Mouse (Mus musculus) CH12.LX (cell line): ENCODE results near the gene Anks1. TPM values are rescaled to one million over a fixed set of nuclear protein-coding genes. Genes with fewer than 3 reads are reported as not detected.

Source experiments
- DNase-seq: peaks from one replicate; pipeline ENCODE4 v3.0.0-alpha.2; 2013; ENCODE audit errors: extremely low read depth
- H3K27ac ChIP-seq: 2 replicates; pipeline ENCODE4 v1.5.1; 2012; ENCODE audit warnings: low read depth, mild to moderate bottlenecking, control low read depth, moderate library complexity; ENCODE audit not compliant: insufficient read depth
- H3K27me3 ChIP-seq: replicated peaks from 2 replicates; pipeline ENCODE3; 2012; ENCODE audit warnings: inconsistent platforms
- H3K36me3 ChIP-seq, 2 experiments: replicated peaks in 1 of 2; 2 replicates each; pipeline versions ENCODE3 to v1.6.1; 2012; ENCODE audit warnings: inconsistent platforms in 1 of 2, low read length in 1 of 2, mild to moderate bottlenecking in 1 of 2, mixed read lengths in 1 of 2, moderate library complexity in 1 of 2; ENCODE audit not compliant: control insufficient read depth in 1 of 2, insufficient read depth in 1 of 2
- H3K4me1 ChIP-seq, 2 experiments: 2 replicates each; pipeline ENCODE4 v1.6.1; 2012; ENCODE audit warnings: inconsistent platforms in 1 of 2, moderate library complexity in 1 of 2; ENCODE audit not compliant: insufficient read depth in 2 of 2, control insufficient read depth in 1 of 2
- H3K4me2 ChIP-seq: 2 replicates; pipeline ENCODE4 v1.6.1; 2012; ENCODE audit warnings: low read depth, mild to moderate bottlenecking, control low read depth; ENCODE audit not compliant: poor library complexity, insufficient read depth, severe bottlenecking
- H3K4me3 ChIP-seq, 3 experiments: fragments of 150-350 bp in 1 of 3; sonication (generic) in 1 of 3; replicated peaks in 1 of 3; 2 replicates each; pipeline versions ENCODE3 to v1.5.1; 2011 to 2012; ENCODE audit warnings: low read depth in 2 of 3, low read length in 2 of 3, mild to moderate bottlenecking in 2 of 3, moderate library complexity in 2 of 3, control low read depth in 1 of 3, improper control_type of control experiment in 1 of 3, inconsistent platforms in 1 of 3, mixed read lengths in 1 of 3; ENCODE audit not compliant: poor library complexity in 1 of 3
- H3K79me2 ChIP-seq: replicated peaks from 2 replicates; pipeline ENCODE4 v1.6.1; 2012; ENCODE audit warnings: mild to moderate bottlenecking, moderate library complexity; ENCODE audit not compliant: control insufficient read depth, poor library complexity, insufficient read depth, severe bottlenecking; ENCODE audit errors: extremely low read depth
- H3K9ac ChIP-seq: 2 replicates; pipeline ENCODE4 v1.6.1; 2012; ENCODE audit warnings: low read depth, mild to moderate bottlenecking, control low read depth, moderate library complexity; ENCODE audit not compliant: insufficient read depth
- H3K9me3 ChIP-seq: replicated peaks from 2 replicates; pipeline ENCODE3; 2012; ENCODE audit warnings: low read length, inconsistent platforms, mixed read lengths
- CHD1 ChIP-seq: IDR thresholded peaks from 2 replicates; pipeline ENCODE4 v1.6.1; 2012; ENCODE audit warnings: low read depth, low read length, improper control_type of control experiment, inconsistent platforms
- CTCF ChIP-seq, 2 experiments: IDR thresholded peaks in 1 of 2; conservative IDR thresholded peaks in 1 of 2; 2 replicates each; pipeline ENCODE4 v1.5.1; 2011 to 2012; ENCODE audit warnings: low read depth in 2 of 2, low read length in 2 of 2, improper control_type of control experiment in 1 of 2, inconsistent platforms in 1 of 2, mild to moderate bottlenecking in 1 of 2, moderate library complexity in 1 of 2
- E2F4 ChIP-seq: IDR thresholded peaks from 2 replicates; pipeline ENCODE4 v1.6.1; 2011; ENCODE audit warnings: low read depth, low read length, improper control_type of control experiment; ENCODE audit not compliant: insufficient replicate concordance
- ELF1 ChIP-seq: IDR thresholded peaks from 2 replicates; pipeline ENCODE4 v1.6.1; 2014; ENCODE audit warnings: low read depth, mild to moderate bottlenecking, inconsistent platforms, low read length, improper control_type of control experiment
- EP300 ChIP-seq: IDR thresholded peaks from 2 replicates; pipeline ENCODE4 v1.6.1; 2011; ENCODE audit warnings: low read length, improper control_type of control experiment
- ETS1 ChIP-seq: conservative IDR thresholded peaks from 2 replicates; pipeline ENCODE4 v1.6.1; 2012; ENCODE audit warnings: low read depth, mild to moderate bottlenecking, inconsistent platforms, low read length, improper control_type of control experiment, moderate library complexity
- HCFC1 ChIP-seq: IDR thresholded peaks from 2 replicates; pipeline ENCODE4 v1.6.1; 2012; ENCODE audit warnings: low read depth, mild to moderate bottlenecking, inconsistent platforms, low read length, improper control_type of control experiment
- IRF4 ChIP-seq: IDR thresholded peaks from 2 replicates; pipeline ENCODE4 v1.6.1; 2014; ENCODE audit warnings: low read depth, mild to moderate bottlenecking, inconsistent platforms, low read length, improper control_type of control experiment
- JUN ChIP-seq: IDR thresholded peaks from 2 replicates; pipeline ENCODE4 v1.6.1; 2011; ENCODE audit warnings: low read depth, mild to moderate bottlenecking, low read length, improper control_type of control experiment, moderate library complexity; ENCODE audit not compliant: insufficient read depth
- JUND ChIP-seq: conservative IDR thresholded peaks from 2 replicates; pipeline ENCODE4 v1.6.1; 2011; ENCODE audit warnings: low read depth, low read length, improper control_type of control experiment
- MAFK ChIP-seq: IDR thresholded peaks from 2 replicates; pipeline ENCODE4 v1.6.1; 2011; ENCODE audit warnings: low read length, improper control_type of control experiment; ENCODE audit not compliant: insufficient replicate concordance
- MAX ChIP-seq: IDR thresholded peaks from 2 replicates; pipeline ENCODE4 v1.6.1; 2011; ENCODE audit warnings: low read length, improper control_type of control experiment
- MAZ ChIP-seq: IDR thresholded peaks from 2 replicates; pipeline ENCODE4 v1.6.1; 2012; ENCODE audit warnings: low read depth, mild to moderate bottlenecking, inconsistent platforms, low read length, improper control_type of control experiment, moderate library complexity
- MXI1 ChIP-seq: IDR thresholded peaks from 2 replicates; pipeline ENCODE4 v1.6.1; 2011; ENCODE audit warnings: mild to moderate bottlenecking, low read depth, low read length, improper control_type of control experiment
- NELFE ChIP-seq: IDR thresholded peaks from 2 replicates; pipeline ENCODE4 v1.6.1; 2011; ENCODE audit warnings: low read depth, low read length, improper control_type of control experiment
- NRF1 ChIP-seq: IDR thresholded peaks from 2 replicates; pipeline ENCODE4 v1.6.1; 2014; ENCODE audit warnings: low read depth, mild to moderate bottlenecking, inconsistent platforms, low read length, improper control_type of control experiment, moderate library complexity
- RCOR1 ChIP-seq: conservative IDR thresholded peaks from 2 replicates; pipeline ENCODE4 v1.6.1; 2012; ENCODE audit warnings: low read depth, mild to moderate bottlenecking, inconsistent platforms, low read length, improper control_type of control experiment
- SIN3A ChIP-seq: IDR thresholded peaks from 2 replicates; pipeline ENCODE4 v1.6.1; 2012; ENCODE audit warnings: low read length, improper control_type of control experiment, inconsistent platforms
- TBP ChIP-seq: conservative IDR thresholded peaks from 2 replicates; pipeline ENCODE4 v1.6.1; 2011; ENCODE audit warnings: low read depth, low read length, improper control_type of control experiment
- TCF12 ChIP-seq: IDR thresholded peaks from 2 replicates; pipeline ENCODE4 v1.6.1; 2014; ENCODE audit warnings: low read depth, mild to moderate bottlenecking, inconsistent platforms, low read length, improper control_type of control experiment
- UBTF ChIP-seq: IDR thresholded peaks from 2 replicates; pipeline ENCODE4 v1.6.1; 2012; ENCODE audit warnings: low read depth, mild to moderate bottlenecking, inconsistent platforms, low read length, improper control_type of control experiment, moderate library complexity
- USF2 ChIP-seq: conservative IDR thresholded peaks from 2 replicates; pipeline ENCODE4 v1.6.1; 2011; ENCODE audit warnings: low read depth, low read length, improper control_type of control experiment
- ZKSCAN1 ChIP-seq: IDR thresholded peaks from 2 replicates; pipeline ENCODE4 v1.6.1; 2012; ENCODE audit warnings: low read depth, inconsistent platforms, low read length, improper control_type of control experiment, borderline replicate concordance
- dilution Hi-C: fragments of 300-500 bp; cut with MboI; formaldehyde crosslinking; loops from 2 replicates; pipeline ENCODE4 v1.14.3; 2020; ENCODE audit warnings: low sequenced_read_pairs; ENCODE audit not compliant: extremely low pct_unique_long_range_greater_than_20kb, extremely low pct_ligation_motif_present
- in situ Hi-C: fragments of 300-500 bp; cut with MboI; formaldehyde crosslinking; loops from 3 replicates; pipeline ENCODE4 v1.14.3; 2019; ENCODE audit warnings: low sequenced_read_pairs, low pct_ligation_motif_present, low pct_unique_long_range_greater_than_20kb, mixed read lengths
- polyA plus RNA-seq: library from polyadenylated mRNA; unstranded; fragments of >175 nt; gene quantifications from 2 replicates; pipeline ENCODE4 v1.2.1, GENCODE M21; 2012; ENCODE audit warnings: low read depth; ENCODE audit not compliant: insufficient read length
- total RNA-seq, 2 experiments: library from RNA; depleted of rRNA; stranded (reverse); fragments of 300-350 nt in 1 of 2; fragments of >200 nt in 1 of 2; gene quantifications; 2 replicates each; pipeline ENCODE4 v1.2.3; 2012 to 2014

Anks1 gene
- total and polyA plus RNA-seq, 3 experiments: 5.8 to 9.3 (median 9.0) TPM

DNA sequence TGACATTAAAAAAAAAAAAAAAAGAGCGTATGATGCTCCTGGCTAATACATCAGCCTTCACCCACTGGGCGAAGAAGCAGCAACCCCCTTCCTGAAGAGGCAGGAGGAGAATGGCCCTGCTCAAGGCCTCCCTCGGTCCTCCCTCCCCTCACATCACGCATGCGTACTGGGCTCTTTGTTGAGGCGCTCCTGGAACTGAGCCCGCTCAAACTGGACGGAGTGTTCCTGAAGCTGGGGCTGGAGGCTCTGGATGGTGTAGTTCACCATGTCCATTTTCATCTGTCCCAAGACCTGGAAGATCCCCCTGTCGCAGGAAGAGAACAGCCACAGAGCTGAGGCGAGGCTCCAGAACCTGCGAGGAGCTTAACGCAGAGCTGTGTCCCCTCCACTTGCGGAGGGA is 161.2 kb downstream of the Anks1 start:
- dilution Hi-C loops (no loop called here), in situ Hi-C loops (loop anchor here (5.0 to 10.0 kb wide), 2 partner anchors 83 to 525 kb away; no protein-coding TSS in a partner anchor)
- no peak for DNase-seq
- Histone ChIP-seq H3K27ac (no peak overlapping the region), H3K9me3 (peaks cover 4% of the 10 kb centered on the region), H3K79me2 (no peaks in the 10 kb centered on the region), H3K4me3 (no peak overlapping the region), H3K9ac (no peak overlapping the region), H3K27me3 (peaks cover 16% of the 10 kb centered on the region), H3K4me2 (no peak overlapping the region), H3K36me3 (no peaks in the 10 kb centered on the region), H3K4me1 (no peaks in the 10 kb centered on the region)
- TF ChIP-seq E2F4: no peak
- TF ChIP-seq TBP: no peak
- TF ChIP-seq ETS1: no peak
- no peak for TF ChIP-seq MAFK
- TF ChIP-seq CHD1: no peak
- TF ChIP-seq ZKSCAN1: no peak
- TF ChIP-seq RCOR1: no peak
- no peak for TF ChIP-seq HCFC1
- TF ChIP-seq NRF1: no peak
- TF ChIP-seq MAX: no peak

GRCm38 (mm10) chr17:28072730-28073129 is 163.6 kb downstream of the Anks1 start:
- TF ChIP-seq CTCF (conservative IDR thresholded peaks at IDR 0.05 in 1 of 2, IDR thresholded peaks at IDR 0.05 in 1 of 2; ENCODE audit: low read depth in 2 of 2, low read length in 2 of 2) (no peak), SIN3A (no peak), EP300 (no peak), TCF12 (no peak)
- Histone ChIP-seq H3K4me2 (no peak overlapping the region), H3K27me3 (peaks cover 19% of the 10 kb centered on the region), H3K79me2 (no peaks in the 10 kb centered on the region), H3K36me3 (no peaks in the 10 kb centered on the region), H3K4me1 (no peaks in the 10 kb centered on the region), H3K9me3 (peaks cover 4% of the 10 kb centered on the region), H3K4me3 (no peak overlapping the region), H3K27ac (no peak overlapping the region), H3K9ac (no peak overlapping the region)
- no peak for DNase-seq
- in situ Hi-C loops (loop anchor here (5.0 to 10.0 kb wide), 2 partner anchors 85 to 528 kb away; no protein-coding TSS in a partner anchor), dilution Hi-C loops (no loop called here)

DNA sequence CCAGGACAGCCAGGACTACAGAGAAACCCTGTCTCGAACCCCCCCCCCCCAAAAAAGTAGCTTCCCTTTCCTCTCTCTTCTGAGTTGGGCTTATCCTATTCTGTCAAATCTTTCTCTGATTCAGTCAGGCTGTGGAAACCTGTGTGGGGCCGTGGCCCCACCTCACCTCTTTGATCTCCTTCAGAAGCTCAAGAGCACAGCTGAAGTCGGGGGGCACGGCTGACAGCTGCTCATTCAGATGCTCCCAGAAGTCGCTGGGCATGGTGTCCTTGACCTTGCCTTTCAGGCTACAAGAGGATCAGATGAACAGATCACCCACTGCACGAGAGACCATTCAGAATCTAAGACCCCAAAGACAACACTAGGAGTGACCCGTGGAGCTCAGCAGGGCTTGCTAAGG is 165.4 kb downstream of the Anks1 start:
- DNase-seq: no peak

More for the DNA sequence above, 165.4 kb downstream of the Anks1 start:
- dilution Hi-C loops: no loop called here
- Histone ChIP-seq H3K9me3 (peaks cover 4% of the 10 kb centered on the region), H3K27me3 (peaks cover 29% of the 10 kb centered on the region), H3K79me2 (no peaks in the 10 kb centered on the region), H3K4me3 (no peak overlapping the region), H3K27ac (no peak overlapping the region), H3K4me2 (no peak overlapping the region), H3K9ac (no peak overlapping the region), H3K4me1 (no peaks in the 10 kb centered on the region), H3K36me3 (no peaks in the 10 kb centered on the region)
- no peak for TF ChIP-seq MAZ
- no peak for TF ChIP-seq ETS1
- no peak for TF ChIP-seq NELFE
- TF ChIP-seq MXI1: no peak
- TF ChIP-seq USF2: no peak
- no peak for TF ChIP-seq CHD1
- TF ChIP-seq EP300: no peak
- TF ChIP-seq IRF4: no peak
- TF ChIP-seq CTCF (conservative IDR thresholded peaks at IDR 0.05 in 1 of 2, IDR thresholded peaks at IDR 0.05 in 1 of 2; ENCODE audit: low read depth in 2 of 2, low read length in 2 of 2): no peak
- no peak for TF ChIP-seq HCFC1
- TF ChIP-seq TBP: no peak
- no peak for TF ChIP-seq ELF1
- no peak for TF ChIP-seq JUN
- no peak for TF ChIP-seq MAX
- TF ChIP-seq UBTF: no peak
- TF ChIP-seq JUND: no peak
- in situ Hi-C loops: loop anchor here (5.0 to 10.0 kb wide), 2 partner anchors 87 to 530 kb away; no protein-coding TSS in a partner anchor
